Mouse (Mus musculus) heart, embryonic 13.5 days (tissue): ENCODE results near the gene Nsun2. TPM values are rescaled to one million over a fixed set of nuclear protein-coding genes. Genes with fewer than 3 reads are reported as not detected.
"Not testable (repeated sequence)": the region's sequence is repeated elsewhere in the genome, so short reads cannot be mapped to it uniquely, and the experiment has no call there.

Source experiments
- ATAC-seq: fragments of 200-750 bp; cut with Nextera tagmentation; 2 replicates; pipeline ENCODE4 v1.8.0; 2017; ENCODE audit warnings: moderate TSS enrichment; ENCODE audit not compliant: insufficient number of reproducible peaks, low FRiP score, low TSS enrichment; ENCODE audit errors: extremely low read depth
- H3K27ac ChIP-seq: fragments of 300-500 bp; sonication (generic); replicated peaks from 2 replicates; pipeline ENCODE4 v1.5.1; 2015; ENCODE audit warnings: moderate library complexity, mild to moderate bottlenecking, inconsistent platforms
- H3K27me3 ChIP-seq: fragments of 300-500 bp; sonication (generic); replicated peaks from 2 replicates; pipeline ENCODE4 v1.6.1; 2015; ENCODE audit warnings: mild to moderate bottlenecking, inconsistent platforms
- H3K36me3 ChIP-seq: fragments of 300-500 bp; sonication (generic); 2 replicates; pipeline ENCODE4 v1.6.1; 2015; ENCODE audit warnings: mild to moderate bottlenecking, inconsistent platforms
- H3K4me1 ChIP-seq: fragments of 300-500 bp; sonication (generic); 2 replicates; pipeline ENCODE4 v1.6.1; 2015; ENCODE audit warnings: inconsistent platforms
- H3K4me2 ChIP-seq: fragments of 300-500 bp; sonication (generic); 2 replicates; pipeline ENCODE4 v1.6.1; 2015; ENCODE audit warnings: inconsistent platforms, mild to moderate bottlenecking, moderate library complexity
- H3K4me3 ChIP-seq: fragments of 300-500 bp; sonication (generic); 2 replicates; pipeline ENCODE4 v1.5.1; 2015; ENCODE audit warnings: moderate library complexity, mild to moderate bottlenecking, inconsistent platforms
- H3K9ac ChIP-seq: fragments of 300-500 bp; sonication (generic); 2 replicates; pipeline ENCODE4 v1.6.1; 2015; ENCODE audit warnings: inconsistent platforms, mild to moderate bottlenecking, moderate library complexity
- H3K9me3 ChIP-seq: fragments of 300-500 bp; sonication (generic); 2 replicates; pipeline ENCODE4 v1.6.1; 2016; ENCODE audit warnings: inconsistent platforms
- WGBS: fragments of 180-500 bp; shearing (Covaris S2); methylation state at CpG from one replicate; pipeline ENCODE4 v1.1.7; 2015; ENCODE audit warnings: mixed read lengths; 5-methylcytosine and 5-hydroxymethylcytosine counted together
- polyA plus RNA-seq: library from polyadenylated mRNA; unstranded; fragments of >200 nt; fragmentation: Nextera tagmentation; extraction: Ambion mirVana; gene quantifications from 2 replicates; pipeline ENCODE4 v1.2.1, GENCODE M21; 2015

The Nsun2 gene
- polyA plus RNA-seq, 1 experiment from 2014 or later = 65.9 TPM

- no peaks in the 10 kb centered on the region for H3K9me3 ChIP-seq
- ATAC-seq = no peak
- H3K27ac ChIP-seq = no peak overlapping the region
- WGBS = 75% methylated on average over 7 of the region's 7 CpGs
- H3K4me2 ChIP-seq = no peak overlapping the region
- H3K36me3 ChIP-seq = no peaks in the 10 kb centered on the region
- H3K4me3 ChIP-seq = no peak overlapping the region
- H3K9ac ChIP-seq = no peak overlapping the region
- H3K4me1 ChIP-seq = no peaks in the 10 kb centered on the region
- no peaks in the 10 kb centered on the region for H3K27me3 ChIP-seq
Observed at GRCm38 (mm10) chr13:69594577-69595256, 61.2 kb downstream of the Nsun2 start.

DNA sequence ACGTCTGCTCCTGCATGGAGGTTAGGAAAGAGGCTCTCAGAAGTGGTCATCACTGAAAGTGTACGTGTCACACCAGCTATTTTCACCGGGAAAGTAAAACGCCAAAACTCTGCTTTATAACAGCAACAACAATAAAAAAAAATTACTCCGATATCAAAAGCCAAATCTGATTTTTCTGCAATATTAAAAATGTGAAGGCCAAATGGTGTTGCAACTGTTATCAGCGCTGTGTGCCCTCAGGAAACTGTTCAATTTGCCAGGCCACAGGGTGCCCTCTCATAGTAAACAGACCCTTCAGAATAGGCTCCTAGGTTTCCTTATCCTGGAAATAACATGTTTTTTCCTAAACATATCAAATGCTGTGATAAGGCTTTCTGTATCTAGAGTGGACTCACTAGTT, 62.4 kb downstream of the Nsun2 start:
- H3K4me2 ChIP-seq = no peak overlapping the region
- no peak for ATAC-seq
- no peaks in the 10 kb centered on the region for H3K9me3 ChIP-seq
- 79% methylated on average over 6 of the region's 6 CpGs for WGBS
- H3K27ac ChIP-seq = no peak overlapping the region
- no peaks in the 10 kb centered on the region for H3K27me3 ChIP-seq
- H3K4me1 ChIP-seq = no peaks in the 10 kb centered on the region
- H3K36me3 ChIP-seq = no peaks in the 10 kb centered on the region
- H3K4me3 ChIP-seq = no peak overlapping the region
- H3K9ac ChIP-seq = no peak overlapping the region

- Histone ChIP-seq H3K27me3 (no peaks in the 10 kb centered on the region), H3K4me3 (no peak overlapping the region), H3K9me3 (no peaks in the 10 kb centered on the region), H3K4me1 (no peaks in the 10 kb centered on the region), H3K27ac (no peak overlapping the region), H3K4me2 (no peak overlapping the region), H3K36me3 (no peaks in the 10 kb centered on the region), H3K9ac (no peak overlapping the region)
- no peak for ATAC-seq
- 77% methylated on average over 2 of the region's 2 CpGs for WGBS
Observed at GRCm38 (mm10) chr13:69596515-69596914, 63.0 kb downstream of the Nsun2 start.

- Histone ChIP-seq H3K4me2 (no peak overlapping the region), H3K4me1 (no peaks in the 10 kb centered on the region), H3K9me3 (no peaks in the 10 kb centered on the region), H3K27me3 (no peaks in the 10 kb centered on the region), H3K27ac (no peak overlapping the region), H3K9ac (no peak overlapping the region), H3K4me3 (no peak overlapping the region), H3K36me3 (no peaks in the 10 kb centered on the region)
- WGBS = 83% methylated on average over 10 of the region's 10 CpGs
- no peak for ATAC-seq
Observed at GRCm38 (mm10) chr13:69598867-69599266, 65.3 kb downstream of the Nsun2 start.

- 86% methylated on average over 5 of the region's 5 CpGs for WGBS
- H3K27me3 ChIP-seq, H3K36me3 ChIP-seq, H3K27ac ChIP-seq, ATAC-seq, H3K9me3 ChIP-seq, H3K9ac ChIP-seq, H3K4me3 ChIP-seq, H3K4me1 ChIP-seq, H3K4me2 ChIP-seq: not testable (repeated sequence)
Observed at GRCm38 (mm10) chr13:69600863-69601262, 67.3 kb downstream of the Nsun2 start.

DNA sequence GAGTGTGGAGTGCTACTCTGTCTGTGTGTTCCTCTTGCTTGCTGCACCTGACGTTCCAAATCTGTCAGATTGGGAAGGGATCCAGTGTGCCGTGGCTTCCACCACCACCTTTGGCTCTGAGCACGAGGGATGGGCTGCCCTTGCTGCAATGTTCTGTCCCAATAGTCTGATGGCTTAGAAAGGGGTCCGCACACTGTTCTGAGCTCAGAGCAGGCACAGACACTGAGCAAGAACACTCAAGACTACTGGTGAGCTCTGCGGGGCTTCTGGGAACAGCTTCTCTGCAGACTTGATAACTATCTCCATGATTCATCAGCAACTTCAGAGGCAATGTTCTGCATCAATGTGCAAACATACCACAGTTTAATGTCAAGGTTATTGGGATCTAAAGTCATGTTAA, 67.8 kb downstream of the Nsun2 start:
- no peaks in the 10 kb centered on the region for H3K27me3 ChIP-seq
- no peak overlapping the region for H3K4me2 ChIP-seq
- H3K4me1 ChIP-seq = no peaks in the 10 kb centered on the region
- H3K27ac ChIP-seq = no peak overlapping the region
- no peak overlapping the region for H3K9ac ChIP-seq
- H3K4me3 ChIP-seq = no peak overlapping the region
- WGBS = 78% methylated on average over 5 of the region's 5 CpGs
- ATAC-seq = no peak
- no peaks in the 10 kb centered on the region for H3K36me3 ChIP-seq
- no peaks in the 10 kb centered on the region for H3K9me3 ChIP-seq

DNA sequence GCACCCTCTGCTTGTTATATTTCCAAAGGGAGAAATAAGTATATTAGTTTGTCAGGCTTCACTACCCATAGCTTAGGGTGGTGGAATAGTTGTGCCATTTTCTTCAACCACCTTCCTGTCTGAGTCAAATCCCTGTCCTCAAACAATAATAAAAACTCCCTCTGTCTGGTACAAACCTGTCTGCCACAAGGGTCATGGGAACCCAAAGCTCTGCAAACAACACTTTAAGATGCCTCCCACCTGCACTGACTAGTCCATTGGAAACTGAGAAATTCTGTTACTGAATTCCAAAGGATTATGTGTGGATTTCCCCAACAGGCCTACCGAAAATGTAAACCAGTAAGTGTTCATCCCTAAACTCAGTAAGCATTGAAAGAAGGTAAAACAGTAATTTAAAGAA, 71.1 kb downstream of the Nsun2 start:
- no peak overlapping the region for H3K4me2 ChIP-seq
- ATAC-seq = no peak
- no peaks in the 10 kb centered on the region for H3K9me3 ChIP-seq
- H3K27ac ChIP-seq = no peak overlapping the region
- H3K4me1 ChIP-seq = peaks cover 11% of the 10 kb centered on the region
- H3K36me3 ChIP-seq = no peaks in the 10 kb centered on the region
- no peak overlapping the region for H3K4me3 ChIP-seq
- H3K27me3 ChIP-seq = peaks cover 7% of the 10 kb centered on the region
- 84% methylated on average over 1 of the region's 1 CpGs for WGBS
- H3K9ac ChIP-seq = no peak overlapping the region

GRCm38 (mm10) chr13:69608734-69609133, 75.2 kb downstream of the Nsun2 start:
- H3K9ac ChIP-seq = no peak overlapping the region
- peaks cover 6% of the 10 kb centered on the region for H3K36me3 ChIP-seq
- peaks cover 25% of the 10 kb centered on the region for H3K4me1 ChIP-seq
- H3K27ac ChIP-seq = no peak overlapping the region
- H3K27me3 ChIP-seq = peaks cover 12% of the 10 kb centered on the region
- no peak for ATAC-seq
- WGBS = 18% methylated on average over 8 of the region's 8 CpGs
- H3K4me2 ChIP-seq = no peak overlapping the region
- H3K4me3 ChIP-seq = no peak overlapping the region
- no peaks in the 10 kb centered on the region for H3K9me3 ChIP-seq

GRCm38 (mm10) chr13:69610751-69611397, 77.3 kb downstream of the Nsun2 start:
- under 1% methylated on average over 40 of the region's 40 CpGs for WGBS
- Histone ChIP-seq H3K36me3 (peaks cover 26% of the 10 kb centered on the region), H3K27me3 (peaks cover 12% of the 10 kb centered on the region), H3K9ac (peak overlapping the region; percentile 77), H3K9me3 (no peaks in the 10 kb centered on the region), H3K4me3 (peak overlapping the region; percentile 88), H3K4me1 (peaks cover 25% of the 10 kb centered on the region), H3K27ac (no peak overlapping the region), H3K4me2 (peak overlapping the region; percentile 88)
- ATAC-seq = 0 out of 2 replicates have a peak, but pooled peaks have one; percentile 1

GRCm38 (mm10) chr13:69611398-69612174, 78.0 kb downstream of the Nsun2 start, which contains the start of gene Srd5a1:
Gene Srd5a1 (minus strand): TSS chr13:69611442.
- Histone ChIP-seq H3K27me3 (peaks cover 12% of the 10 kb centered on the region), H3K36me3 (peaks cover 33% of the 10 kb centered on the region), H3K9ac (peak within 1 kb of the TSS; percentile 87), H3K4me3 (peak within 1 kb of the TSS; percentile 88), H3K9me3 (no peaks in the 10 kb centered on the region), H3K4me1 (peaks cover 25% of the 10 kb centered on the region), H3K4me2 (peak within 1 kb of the TSS; percentile 88), H3K27ac (peak within 1 kb of the TSS; percentile 42)
- peak; percentile 99 for ATAC-seq
- WGBS = under 1% methylated on average over 69 of the region's 69 CpGs

DNA sequence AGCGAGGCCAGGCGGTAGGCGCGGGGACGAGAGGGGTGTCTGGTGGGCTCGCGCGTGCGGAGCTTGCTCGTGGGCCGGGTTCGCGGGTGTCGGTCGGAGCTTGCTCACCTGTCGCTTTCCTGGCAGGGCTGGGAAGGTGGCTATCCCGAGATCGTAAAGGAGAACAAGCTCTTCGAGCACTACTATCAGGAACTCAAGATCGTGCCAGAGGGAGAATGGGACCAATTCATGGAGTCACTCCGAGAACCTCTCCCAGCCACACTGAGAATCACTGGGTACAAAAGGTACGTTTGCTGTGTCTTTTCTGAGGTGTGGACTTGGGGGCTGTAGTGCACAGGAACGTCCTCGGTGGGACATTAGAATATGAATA, 78.6 kb downstream of the Nsun2 start:
- H3K36me3 ChIP-seq = peaks cover 39% of the 10 kb centered on the region
- under 1% methylated on average over 24 of the region's 24 CpGs for WGBS
- peak overlapping the region; percentile 87 for H3K9ac ChIP-seq
- no peaks in the 10 kb centered on the region for H3K9me3 ChIP-seq
- H3K27ac ChIP-seq = peak overlapping the region; percentile 42; the same call in 1 of the 2 replicates
- peaks cover 12% of the 10 kb centered on the region for H3K27me3 ChIP-seq
- H3K4me2 ChIP-seq = peak overlapping the region; percentile 88
- H3K4me3 ChIP-seq = peak overlapping the region; percentile 88
- peaks cover 25% of the 10 kb centered on the region for H3K4me1 ChIP-seq
- ATAC-seq = no peak
